Mouse (Mus musculus): ENCODE measurements around the gene Scyl1. TPM values are rescaled to one million over a fixed set of nuclear protein-coding genes. Genes with fewer than 3 reads are reported as not detected.
A peak's percentile ranks its signal among the peaks of the same experiment; 100 is the strongest.

Gene Scyl1
- total RNA-seq, 1 experiment from 2014 or later: 120 TPM

DNA sequence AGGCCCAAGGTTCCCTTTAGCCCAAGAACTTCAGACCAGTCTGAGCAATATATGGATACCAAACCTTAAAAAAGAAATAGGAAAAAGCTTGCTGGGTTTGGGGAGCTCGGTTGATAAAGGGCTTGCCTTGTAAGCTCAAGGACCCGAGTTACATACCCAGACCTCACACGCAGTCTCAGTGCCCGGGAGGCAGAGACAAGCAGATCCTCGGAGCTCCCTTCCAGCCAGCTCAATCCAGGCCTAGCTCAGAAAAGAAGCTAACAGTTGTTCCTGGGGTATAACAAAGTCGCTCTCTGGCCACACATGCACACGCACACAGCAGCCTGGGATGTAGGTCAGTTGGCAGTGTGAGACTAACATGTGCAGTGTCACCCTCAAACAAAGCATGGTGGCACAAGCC lies 16.7 kb upstream of the Scyl1 start:
- DNase-seq: no peak

DNA sequence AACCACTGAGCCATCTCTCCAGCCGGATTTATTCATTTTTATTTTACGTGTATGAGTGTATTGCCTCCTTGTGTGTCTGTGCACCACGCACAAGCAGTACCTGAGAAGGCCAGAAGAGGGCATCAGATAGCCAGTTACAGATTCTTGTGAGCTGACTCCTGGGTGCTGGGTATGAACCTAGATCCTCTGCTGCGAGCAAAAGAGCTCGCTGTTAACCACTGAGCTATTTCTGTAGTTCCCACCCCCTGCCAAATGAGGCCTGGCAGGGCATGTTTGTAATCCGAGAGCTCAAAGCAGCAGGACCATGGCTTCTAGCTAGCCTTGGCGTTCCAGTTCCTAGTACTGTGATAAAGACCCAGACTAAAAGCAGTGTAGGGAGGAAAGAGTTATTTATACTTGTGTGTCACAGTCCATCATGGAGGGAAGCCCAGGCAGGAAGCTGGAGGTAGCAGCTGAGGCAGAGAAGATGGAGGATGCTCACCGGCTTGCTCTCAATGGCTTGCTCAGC lies 16.0 kb upstream of the Scyl1 start:
- peak; percentile 67 for DNase-seq

DNA sequence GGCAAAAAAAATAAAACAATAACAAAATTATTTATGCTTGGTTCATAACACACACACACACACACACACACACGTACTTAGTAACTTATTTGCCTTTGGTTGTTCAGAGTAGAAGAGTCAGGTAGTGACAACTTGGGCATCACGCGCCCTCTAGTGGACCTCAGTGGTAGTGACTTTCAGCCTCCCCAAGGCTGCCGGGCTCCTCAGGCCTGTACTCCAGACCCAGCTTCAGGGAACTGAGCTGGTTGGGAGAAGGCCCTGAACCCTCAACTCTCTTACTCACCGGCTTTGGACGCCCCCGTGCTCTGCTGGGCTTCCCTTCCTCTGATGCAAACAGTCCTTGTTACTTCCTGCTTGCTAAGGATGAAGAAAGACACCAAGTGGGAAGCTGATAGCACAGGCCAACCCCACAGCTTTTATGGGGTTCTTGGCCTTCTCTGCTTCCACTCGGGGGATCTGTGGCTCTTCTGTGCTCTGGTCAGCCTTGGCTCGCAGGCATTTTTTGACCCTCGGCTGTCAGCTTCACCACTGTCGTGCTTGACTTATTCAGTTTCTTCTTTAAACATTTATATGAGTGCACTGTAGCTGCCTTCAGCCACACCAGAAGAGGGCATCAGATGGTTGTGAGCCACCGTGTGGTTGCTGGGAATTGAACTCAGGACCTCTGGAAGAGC lies 15.4 kb upstream of the Scyl1 start:
- DNase-seq: peak; percentile 83

DNA sequence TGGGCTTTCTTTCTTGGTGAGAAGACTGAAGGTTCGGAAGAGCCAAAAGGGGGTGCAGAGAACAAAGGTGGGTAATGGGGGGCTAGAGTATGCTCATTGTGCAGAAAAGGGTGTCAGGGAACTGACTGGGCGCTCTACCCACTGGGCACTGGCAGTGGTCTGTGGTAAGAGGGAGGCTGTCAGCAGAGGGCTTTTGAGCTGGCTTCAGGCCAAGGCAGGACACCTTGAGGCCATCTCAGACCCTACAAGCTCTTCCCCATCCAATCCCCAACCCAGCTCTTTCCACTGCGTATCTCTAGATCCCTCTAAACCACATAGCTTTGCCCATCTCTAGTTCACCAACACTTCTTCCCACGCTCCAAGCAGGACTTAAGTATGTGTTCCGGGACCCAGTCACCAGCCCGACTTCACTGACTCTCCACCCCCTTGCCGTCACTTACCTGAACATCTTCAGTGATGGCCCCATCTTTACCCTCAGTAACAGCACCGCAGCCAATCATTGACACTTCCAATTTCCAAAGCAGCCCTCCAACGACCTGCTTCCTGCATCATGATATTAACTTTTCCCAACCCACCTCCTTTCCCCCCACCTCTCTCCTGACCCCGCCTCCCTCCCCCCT lies 13.8 kb upstream of the Scyl1 start:
- no peak for DNase-seq

DNA sequence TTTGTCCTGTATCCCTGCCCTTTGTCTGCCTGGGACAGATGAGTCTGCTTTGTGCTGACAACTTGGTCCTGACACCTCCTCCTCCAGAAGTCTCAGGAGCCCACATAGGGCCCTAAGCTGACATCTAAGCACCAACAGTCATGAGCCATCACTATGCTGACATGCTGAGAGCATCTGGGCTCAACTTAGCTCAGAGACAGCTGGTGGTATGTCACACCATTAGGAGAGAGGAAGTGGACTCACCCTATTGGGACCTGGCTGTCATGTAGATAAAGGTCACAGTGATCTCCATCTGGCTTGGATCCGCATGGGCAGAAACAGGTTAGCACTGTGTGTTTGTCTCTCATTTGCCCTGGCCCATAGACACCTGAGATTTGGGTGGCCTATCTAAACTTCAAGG lies 10.9 kb upstream of the Scyl1 start:
- DNase-seq: no peak

DNA sequence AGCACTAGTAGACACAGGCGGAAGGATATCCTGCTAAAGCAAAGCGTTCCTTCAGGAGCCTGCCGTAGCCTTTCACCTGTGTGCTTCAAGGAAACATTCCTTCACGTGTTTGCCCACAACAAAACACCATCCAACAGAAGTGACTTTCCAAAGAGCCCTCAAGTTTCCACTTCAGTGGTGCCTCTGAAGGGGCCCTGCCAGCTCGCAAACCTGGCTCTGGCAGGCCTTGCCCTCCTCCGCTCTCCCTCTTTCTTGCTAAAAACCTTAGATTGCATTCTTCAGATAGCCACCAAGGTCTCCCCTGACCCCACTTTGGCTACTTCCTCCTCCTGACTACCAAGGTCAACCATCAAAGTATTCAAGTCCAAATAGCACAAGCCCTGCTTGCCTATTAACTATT lies 10.3 kb upstream of the Scyl1 start:
- DNase-seq: no peak

DNA sequence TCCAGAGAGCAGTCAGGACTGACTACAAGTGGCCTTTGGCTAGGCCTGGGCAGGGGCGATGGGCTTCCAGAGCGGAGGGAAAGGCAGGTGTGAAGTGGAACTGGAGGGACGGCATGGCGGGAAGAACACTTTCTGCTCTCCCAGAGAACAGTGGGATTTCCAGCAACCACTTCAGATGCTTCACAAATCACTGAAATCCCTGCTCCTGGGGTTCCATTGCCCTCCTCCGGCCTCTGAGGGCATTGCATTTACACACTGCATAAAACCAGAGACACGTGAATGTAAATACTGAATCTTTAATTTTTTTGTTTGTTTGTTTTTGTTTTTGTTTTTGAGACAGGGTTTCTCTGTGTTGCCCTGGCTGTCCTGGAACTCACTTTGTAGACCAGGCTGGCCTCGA lies 9.0 kb upstream of the Scyl1 start:
- no peak for DNase-seq

DNA sequence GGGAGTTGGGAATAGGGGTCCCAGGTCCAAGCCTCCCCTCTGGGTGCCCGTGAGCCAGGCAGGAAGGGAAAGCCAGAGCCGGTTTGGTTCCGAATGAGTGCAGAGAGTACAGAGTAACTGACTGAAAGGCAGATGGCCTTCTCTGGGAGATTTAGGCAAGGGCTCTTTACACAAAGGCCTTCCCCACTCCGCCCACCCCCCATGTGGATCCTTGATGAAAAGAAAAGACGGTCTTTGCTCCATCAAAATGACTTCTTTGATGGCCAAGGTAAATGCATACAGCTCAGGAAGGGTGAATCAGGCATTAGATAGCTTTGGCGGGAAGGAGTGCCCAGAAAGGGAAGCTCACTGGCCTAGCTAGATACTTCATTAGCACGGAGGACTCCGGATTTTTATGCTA lies 7.1 kb upstream of the Scyl1 start:
- no peak for DNase-seq

DNA sequence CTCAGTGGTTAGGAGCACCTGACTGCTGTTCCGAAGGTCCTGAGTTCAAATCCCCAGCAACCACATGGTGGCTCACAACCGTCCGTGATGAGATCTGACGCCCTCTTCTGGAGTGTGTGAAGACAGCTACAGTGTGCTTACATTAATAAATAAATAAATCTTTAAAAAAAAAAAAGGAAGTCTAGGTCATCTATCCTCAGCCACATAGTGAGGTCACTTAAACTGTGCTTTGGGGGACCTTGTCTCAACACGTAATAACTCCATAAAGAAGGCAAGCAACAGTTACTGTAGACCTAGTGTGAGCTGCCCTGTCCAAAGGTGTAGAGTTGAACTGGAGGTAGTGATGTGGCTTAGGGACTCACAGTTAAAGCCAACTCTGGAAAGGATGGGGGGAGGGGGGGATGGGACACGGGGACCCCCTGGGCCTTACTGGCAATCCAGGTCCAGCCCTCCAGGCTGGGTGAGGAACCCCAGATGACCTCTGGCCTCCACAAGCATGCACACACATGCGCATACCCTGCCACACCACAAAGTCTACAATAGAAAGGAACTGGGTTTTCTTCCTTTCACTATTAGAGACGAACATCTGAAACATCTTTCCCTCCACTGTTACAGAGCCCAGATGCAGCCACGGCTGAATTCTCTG lies 6.3 kb upstream of the Scyl1 start:
- DNase-seq: no peak

DNA sequence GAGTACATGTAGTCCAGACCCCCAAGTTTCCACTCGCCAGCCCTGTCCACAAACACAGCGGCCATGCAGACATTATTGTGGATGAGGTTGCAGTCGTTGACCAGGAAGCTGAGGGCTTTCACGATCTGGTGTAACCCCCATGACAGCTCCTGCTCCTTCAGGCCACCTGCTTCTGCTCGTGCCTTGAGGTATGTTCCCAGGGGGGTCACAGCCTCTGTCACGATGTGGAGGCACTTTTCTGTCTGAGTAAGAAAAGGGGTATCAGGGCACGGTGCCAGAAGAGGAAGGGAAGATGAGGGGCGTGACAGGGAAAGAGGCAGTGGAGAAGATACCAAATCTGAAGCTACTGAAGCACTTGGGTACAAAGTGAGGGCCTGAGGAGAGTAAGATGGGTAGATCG lies 908 bp downstream of the Scyl1 start:
- no peak for DNase-seq

DNA sequence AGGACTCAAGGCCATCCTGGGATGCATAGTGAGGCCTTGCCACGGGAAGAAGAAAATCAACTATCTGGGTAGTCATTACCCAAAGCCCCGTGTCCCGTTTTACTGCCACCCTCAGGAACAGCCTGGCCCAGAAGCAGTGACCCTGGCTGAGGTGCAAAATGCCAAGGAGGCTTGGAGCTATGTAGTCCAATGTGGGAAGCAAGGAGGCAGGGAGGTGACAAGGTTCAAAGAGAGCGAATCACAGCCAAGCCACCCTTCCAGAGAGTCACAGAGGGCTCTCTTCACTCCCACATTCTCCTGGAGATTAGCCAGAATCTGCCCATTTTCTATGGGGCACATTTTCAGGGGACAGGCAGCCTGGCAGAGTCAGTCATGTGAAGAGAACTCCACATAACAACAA lies 3.9 kb downstream of the Scyl1 start:
- DNase-seq: no peak

DNA sequence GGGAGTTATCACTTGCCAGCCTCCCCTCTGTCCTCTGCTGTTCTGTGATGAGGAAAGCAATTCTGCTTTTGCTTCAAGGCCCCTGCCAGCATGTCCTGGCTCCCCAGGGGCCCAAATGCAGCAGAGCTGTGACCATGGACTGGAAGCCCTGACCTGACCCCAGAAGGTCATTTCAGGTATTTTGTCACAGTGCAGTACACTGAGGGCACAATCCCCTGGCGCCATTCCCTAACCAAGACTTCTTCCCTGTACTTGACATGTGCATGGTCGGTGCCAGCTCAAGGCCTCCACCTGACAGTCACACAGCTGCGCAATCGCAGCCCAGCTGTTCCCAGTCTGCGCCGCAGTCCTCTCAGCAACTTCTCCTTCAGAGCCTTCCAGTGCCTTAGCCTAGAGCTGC lies 8.1 kb downstream of the Scyl1 start:
- DNase-seq: no peak

DNA sequence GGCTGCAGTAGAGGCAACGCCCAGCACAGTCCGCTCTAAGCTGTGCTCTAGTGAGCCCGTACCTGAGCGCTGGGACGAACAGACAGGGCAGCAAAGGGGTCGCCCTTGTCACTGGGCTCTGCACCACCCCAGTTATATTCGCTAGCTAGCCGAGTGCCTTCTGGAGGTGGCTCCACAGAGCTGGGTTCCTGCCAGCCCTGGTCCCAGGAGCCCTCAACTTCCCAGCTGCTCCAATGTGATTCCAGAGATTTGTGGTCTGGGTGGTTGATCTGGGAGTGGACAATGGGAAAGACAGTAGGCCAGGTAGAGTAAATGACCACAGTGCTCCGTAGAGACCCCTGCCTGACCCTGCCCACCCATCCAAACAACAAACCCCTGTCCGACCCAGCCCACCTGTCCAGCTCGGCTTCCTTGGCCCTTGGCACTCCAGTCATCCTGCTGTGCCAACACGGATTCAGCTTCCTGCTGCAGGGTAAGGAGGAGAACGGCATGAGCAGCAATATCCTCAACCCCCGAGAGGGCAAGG lies 12.3 kb downstream of the Scyl1 start:
- no peak for DNase-seq

DNA sequence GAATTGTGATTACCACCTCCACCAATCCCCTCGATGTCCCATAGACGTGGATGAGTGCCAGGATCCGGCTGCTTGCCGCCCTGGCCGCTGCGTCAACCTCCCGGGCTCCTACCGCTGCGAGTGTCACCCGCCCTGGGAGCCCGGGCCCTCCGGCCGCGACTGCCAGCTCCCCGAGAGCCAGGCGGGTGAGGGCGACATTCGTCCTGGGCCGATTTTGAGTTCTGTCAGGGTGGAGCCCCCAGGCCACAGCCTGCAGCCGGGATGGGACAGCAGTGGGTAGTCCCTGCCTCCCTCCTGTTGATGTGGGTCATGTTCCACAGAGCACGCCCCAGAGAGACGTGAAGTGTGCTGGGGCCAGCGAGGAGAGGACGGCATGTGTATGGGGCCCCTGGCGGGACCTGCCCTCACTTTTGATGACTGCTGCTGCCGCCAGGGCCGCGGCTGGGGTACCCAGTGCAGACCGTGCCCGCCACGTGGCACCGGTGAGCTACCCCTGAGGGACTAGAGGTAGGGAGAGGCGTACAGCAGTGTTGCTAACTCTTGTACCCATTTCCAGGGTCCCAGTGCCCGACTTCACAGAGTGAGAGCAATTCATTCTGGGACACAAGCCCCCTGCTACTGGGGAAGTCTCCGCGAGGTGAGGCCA lies 14.1 kb downstream of the Scyl1 start:
- DNase-seq: no peak

DNA sequence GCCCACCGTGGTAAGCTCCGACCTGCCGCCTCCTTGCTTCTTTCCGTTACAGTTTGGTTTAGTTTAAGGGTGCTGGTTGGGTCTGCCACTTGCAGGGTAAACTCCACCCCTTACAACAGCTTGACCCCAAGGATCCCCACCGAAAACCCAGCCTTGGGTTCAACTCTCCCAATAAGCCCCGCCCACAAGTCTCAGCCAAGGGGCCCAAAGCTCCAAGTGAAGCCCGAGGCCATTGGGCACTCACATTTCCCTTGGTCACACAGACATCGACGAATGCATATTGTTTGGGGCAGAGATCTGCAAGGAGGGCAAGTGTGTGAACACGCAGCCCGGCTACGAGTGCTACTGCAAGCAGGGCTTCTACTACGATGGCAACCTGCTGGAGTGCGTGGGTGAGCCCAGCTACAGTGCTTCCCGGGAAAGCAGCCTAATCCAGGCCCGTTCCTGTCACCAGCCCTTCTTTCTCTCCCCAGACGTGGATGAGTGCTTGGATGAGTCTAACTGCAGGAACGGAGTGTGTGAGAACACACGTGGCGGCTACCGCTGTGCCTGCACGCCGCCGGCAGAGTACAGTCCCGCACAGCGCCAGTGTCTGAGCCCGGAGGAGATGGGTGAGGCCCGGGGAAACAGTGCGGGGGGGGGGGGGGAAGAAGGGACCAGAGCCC lies 14.8 kb downstream of the Scyl1 start:
- DNase-seq: no peak

DNA sequence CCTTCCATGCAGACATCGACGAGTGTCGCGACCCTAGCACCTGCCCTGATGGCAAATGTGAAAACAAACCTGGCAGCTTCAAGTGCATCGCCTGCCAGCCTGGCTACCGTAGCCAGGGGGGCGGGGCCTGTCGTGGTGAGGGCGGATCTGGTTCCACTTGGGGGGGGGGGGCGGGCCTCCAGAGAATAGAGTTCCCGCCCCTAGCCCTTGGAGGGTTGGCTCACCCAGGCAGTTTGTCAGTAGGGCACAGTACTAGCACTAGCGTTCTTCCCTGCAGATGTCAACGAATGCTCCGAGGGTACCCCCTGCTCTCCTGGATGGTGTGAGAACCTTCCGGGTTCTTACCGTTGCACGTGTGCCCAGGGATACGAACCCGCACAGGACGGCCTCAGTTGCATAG lies 19.5 kb downstream of the Scyl1 start:
- DNase-seq: peak; percentile 82

DNA sequence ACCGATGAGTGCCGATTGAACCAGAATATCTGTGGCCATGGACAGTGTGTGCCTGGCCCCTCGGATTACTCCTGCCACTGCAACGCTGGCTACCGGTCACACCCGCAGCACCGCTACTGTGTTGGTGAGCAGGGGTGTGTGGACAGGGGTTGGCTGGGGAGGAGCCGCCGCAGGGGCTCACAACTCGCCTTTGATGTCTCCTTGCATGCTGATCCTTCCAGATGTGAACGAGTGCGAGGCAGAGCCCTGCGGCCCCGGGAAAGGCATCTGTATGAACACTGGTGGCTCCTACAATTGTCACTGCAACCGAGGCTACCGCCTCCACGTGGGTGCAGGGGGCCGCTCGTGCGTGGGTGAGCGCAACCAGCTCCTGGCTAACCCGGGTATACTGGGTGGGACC lies 20.3 kb downstream of the Scyl1 start:
- no peak for DNase-seq

DNA sequence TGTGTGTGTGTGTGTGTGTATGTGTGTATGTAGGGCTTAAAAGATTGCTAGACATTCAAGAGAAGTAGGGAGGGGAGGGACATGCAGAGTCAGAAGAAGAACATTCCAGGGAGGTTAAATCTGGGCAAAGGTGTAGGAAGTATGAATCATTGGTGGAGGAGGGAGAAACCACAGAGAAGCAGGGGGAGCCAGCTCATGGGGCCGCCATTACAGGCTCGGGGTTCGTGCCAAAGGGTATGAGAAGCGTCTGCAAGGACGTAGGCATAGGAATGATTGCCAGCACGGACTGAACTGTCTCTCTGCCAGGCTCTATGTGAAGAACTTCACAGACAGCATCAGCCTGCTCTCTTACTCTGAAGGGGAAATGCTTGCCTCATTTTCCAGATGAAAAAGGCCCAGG lies 21.7 kb downstream of the Scyl1 start:
- DNase-seq: peak; percentile 74

DNA sequence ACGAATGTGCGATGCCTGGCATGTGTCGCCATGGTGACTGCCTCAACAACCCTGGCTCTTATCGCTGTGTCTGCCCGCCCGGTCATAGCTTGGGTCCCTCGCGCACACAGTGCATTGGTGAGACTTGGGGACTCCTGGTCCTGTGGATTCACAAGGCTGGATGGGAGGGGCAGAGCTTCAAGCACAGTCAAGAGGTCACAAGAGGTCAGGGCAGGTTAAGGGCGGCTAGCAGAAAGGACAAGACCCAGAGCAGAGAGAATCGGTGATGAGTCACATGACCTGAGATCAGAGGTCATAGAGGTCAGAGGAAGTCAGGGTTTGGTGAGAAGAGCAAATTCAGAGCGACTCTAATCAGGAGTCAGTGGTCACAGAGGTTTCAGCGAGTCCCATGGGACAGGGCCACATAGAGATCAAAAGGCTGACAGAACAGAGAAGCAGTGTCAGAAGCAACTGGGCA lies 24.3 kb downstream of the Scyl1 start:
- DNase-seq: no peak

DNA sequence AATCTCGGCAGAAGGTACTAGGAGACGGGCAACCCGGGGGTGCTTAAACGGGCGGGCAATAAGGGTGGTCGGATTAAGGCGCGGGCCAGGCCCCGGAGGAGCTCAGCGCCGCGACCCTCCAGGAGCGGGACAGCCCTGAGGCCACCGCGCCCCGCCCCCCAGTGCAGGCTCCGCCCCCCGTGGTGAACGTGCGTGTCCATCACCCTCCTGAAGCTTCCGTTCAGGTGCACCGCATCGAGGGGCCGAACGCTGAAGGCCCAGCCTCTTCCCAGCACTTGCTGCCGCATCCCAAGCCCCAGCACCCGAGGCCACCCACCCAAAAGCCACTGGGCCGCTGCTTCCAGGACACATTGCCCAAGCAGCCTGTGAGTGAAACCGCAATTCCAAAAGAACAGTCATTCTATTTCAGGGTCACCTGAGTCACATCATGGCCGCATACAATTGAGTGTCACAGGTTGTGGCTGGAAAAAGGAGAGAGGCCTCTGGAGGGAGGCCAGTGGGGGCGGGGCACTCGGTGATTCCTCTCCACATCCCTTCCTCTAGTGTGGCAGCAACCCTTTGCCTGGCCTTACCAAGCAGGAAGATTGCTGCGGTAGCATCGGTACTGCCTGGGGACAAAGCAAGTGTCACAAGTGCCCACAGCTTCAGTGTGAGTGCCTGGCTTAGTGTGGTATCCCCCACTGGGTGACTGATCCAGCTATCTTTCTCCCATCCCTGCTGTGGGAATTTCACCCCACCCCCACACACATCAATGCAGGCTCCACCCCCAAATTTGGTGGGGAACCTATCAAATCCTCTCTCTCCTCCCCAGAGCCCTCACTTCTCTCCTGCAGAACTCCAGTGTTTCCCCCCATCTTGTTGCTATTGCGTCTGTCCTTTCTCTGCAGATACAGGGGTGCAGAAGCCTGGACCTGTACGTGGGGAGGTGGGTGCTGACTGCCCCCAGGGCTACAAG lies 25.2 kb downstream of the Scyl1 start:
- DNase-seq: peak; percentile 77

DNA sequence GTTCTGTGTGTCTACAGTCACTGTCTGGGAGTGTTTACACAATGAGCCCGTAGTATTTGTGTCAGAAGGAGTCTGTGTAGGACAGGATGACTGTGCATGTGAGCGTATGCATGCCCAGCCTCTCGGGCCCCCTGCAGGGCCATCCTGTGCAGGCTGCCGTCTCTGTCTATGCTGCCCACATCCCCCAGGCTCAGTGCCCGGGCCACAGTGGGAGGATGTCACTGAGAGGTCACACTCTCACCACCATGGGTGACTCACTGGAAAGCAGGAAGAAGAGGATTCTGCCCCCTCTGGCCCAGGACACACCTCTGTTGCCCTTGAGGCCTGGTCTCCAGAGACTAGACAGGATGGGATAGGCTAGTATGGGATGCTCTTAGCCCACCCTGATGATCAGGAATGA lies 27.6 kb downstream of the Scyl1 start:
- DNase-seq: peak; percentile 70
